Comparison of ENCODE assay signal across 10 mouse cellular contexts in genomic region chr10:111071805-111072553, GRCm38 (mm10).
DNase-seq lines count a peak whose midpoint lies in the region; ATAC-seq lines count a peak whose summit lies in the region.
"Had no signal": no experiment of that assay in that cellular context is flagged by ENCODE, and none has a peak within 500 bp of the region (broad histone marks: within the 10 kb centered on the region; RNA-seq: fewer than 3 reads in every experiment).

No protein-coding gene starts in this region.

- peaks cover 5% of the 10 kb centered on the region; the same call in 1 of the 2 replicates for H3K4me1 ChIP-seq in embryonic facial prominence, embryonic 13.5 days
- H3K4me1 ChIP-seq in hindbrain, embryonic 16.5 days (ENCODE audit: control insufficient read depth, insufficient read depth, low read depth, low read length): peaks cover 5% of the 10 kb centered on the region
- H3K4me1 ChIP-seq in midbrain, embryonic 12.5 days: peaks cover 24% of the 10 kb centered on the region

- intact Hi-C loops in gastrocnemius, postnatal 14 days (cut with DNase I; ENCODE audit: low total_unique reads): no loop called here

- no peaks in the 10 kb centered on the region for H3K9me3 ChIP-seq in embryonic facial prominence, embryonic 13.5 days
- no peaks in the 10 kb centered on the region for H3K9me3 ChIP-seq in hindbrain, embryonic 16.5 days (ENCODE audit: control insufficient read depth, low read length)
- H3K9me3 ChIP-seq in midbrain, embryonic 12.5 days: no peaks in the 10 kb centered on the region

- peak overlapping the region; percentile 14; the same call in 1 of the 2 replicates for H3K4me2 ChIP-seq in embryonic facial prominence, embryonic 13.5 days
- no peak overlapping the region for H3K4me2 ChIP-seq in hindbrain, embryonic 16.5 days (ENCODE audit: low read length)
- peak overlapping the region; percentile 26; the same call in 1 of the 2 replicates for H3K4me2 ChIP-seq in midbrain, embryonic 12.5 days (replicated peaks)

- no peaks in the 10 kb centered on the region for H3K36me3 ChIP-seq in embryonic facial prominence, embryonic 13.5 days
- no peaks in the 10 kb centered on the region for H3K36me3 ChIP-seq in hindbrain, embryonic 16.5 days (ENCODE audit: control insufficient read depth, insufficient read depth, low read length)
- H3K36me3 ChIP-seq in midbrain, embryonic 12.5 days: no peaks in the 10 kb centered on the region

- H3K27ac ChIP-seq in embryonic facial prominence, embryonic 13.5 days: no peak overlapping the region
- H3K27ac ChIP-seq in hindbrain, embryonic 16.5 days (ENCODE audit: low read depth, low read length): no peak overlapping the region
- H3K27ac ChIP-seq in midbrain, embryonic 12.5 days (replicated peaks): no peak overlapping the region

- no peak overlapping the region for H3K4me3 ChIP-seq in embryonic facial prominence, embryonic 13.5 days
- H3K4me3 ChIP-seq in hindbrain, embryonic 16.5 days (ENCODE audit: low read length): no peak overlapping the region
- H3K4me3 ChIP-seq in midbrain, embryonic 12.5 days: no peak overlapping the region

- 0 out of 2 replicates have a peak, but pooled peaks have one; percentile 20 for ATAC-seq in embryonic facial prominence, embryonic 13.5 days (ENCODE audit: insufficient number of reproducible peaks, insufficient read depth, low FRiP score, low TSS enrichment, low read depth)
- ATAC-seq in hindbrain, embryonic 16.5 days: peak; percentile 72
- ATAC-seq in midbrain, embryonic 12.5 days (ENCODE audit: low FRiP score, low read depth): peak; percentile 60; the same call in 1 of the 2 replicates

- H3K27me3 ChIP-seq in embryonic facial prominence, embryonic 13.5 days: peaks cover 7% of the 10 kb centered on the region; the same call in 1 of the 2 replicates
- H3K27me3 ChIP-seq in hindbrain, embryonic 16.5 days (replicated peaks; ENCODE audit: control insufficient read depth, insufficient read depth, low read length): no peaks in the 10 kb centered on the region
- peaks cover 21% of the 10 kb centered on the region; the same call in 1 of the 2 replicates for H3K27me3 ChIP-seq in midbrain, embryonic 12.5 days

- no peak overlapping the region for H3K9ac ChIP-seq in embryonic facial prominence, embryonic 13.5 days
- H3K9ac ChIP-seq in hindbrain, embryonic 16.5 days (ENCODE audit: low read depth, low read length): no peak overlapping the region
- no peak overlapping the region for H3K9ac ChIP-seq in midbrain, embryonic 12.5 days (replicated peaks)

- WGBS in embryonic facial prominence, embryonic 13.5 days: 16% methylated on average over 7 of the region's 11 CpGs
- 13% methylated on average over 8 of the region's 11 CpGs for WGBS in hindbrain, embryonic 16.5 days
- 10% methylated on average over 9 of the region's 11 CpGs for WGBS in midbrain, embryonic 12.5 days

- DNase-seq in ZHBTc4 (ENCODE audit: low read depth, low spot score): peak; percentile 7
- DNase-seq in spleen, postnatal 36 days (ENCODE audit: low spot score in 2 of 2): no peak
- no peak for DNase-seq in right cerebral cortex, postnatal 36 days (ENCODE audit: low spot score in 2 of 2)
- no peak for DNase-seq in urinary bladder, postnatal 4 days (ENCODE audit: low spot score in 2 of 2)
- DNase-seq in gastrocnemius, postnatal 14 days: no peak
- DNase-seq: cerebellum, adult 11 months; liver had no signal

Comparison
In these comparisons a context has a peak if more than half of its experiments do, and no peak if none do; other contexts are left out.
1. ATAC-seq: peak in every context shown above with its lines; median percentile 72 in hindbrain, embryonic 16.5 days; 60 in midbrain, embryonic 12.5 days; 20 in embryonic facial prominence, embryonic 13.5 days.